Mouse (Mus musculus): Measurements from ENCODE around the gene Neurod4. TPM values are rescaled to one million over a fixed set of nuclear protein-coding genes. Genes with fewer than 3 reads are reported as not detected.

The Neurod4 gene
- polyA plus RNA-seq, 1 experiment from 2014 or later, result 6.9 TPM

GRCm38 (mm10) chr10:130275759-130276158, 4.3 kb downstream of the Neurod4 start:
- 46% methylated on average over 2 of the region's 2 CpGs for WGBS
- no peak overlapping the region for H3K4me3 ChIP-seq (replicated peaks; ENCODE audit: low read depth, low read length)

GRCm38 (mm10) chr10:130263203-130263602, 16.8 kb downstream of the Neurod4 start:
- peak; percentile 25 for DNase-seq
- Histone ChIP-seq H3K4me3 (replicated peaks; ENCODE audit: low read depth, low read length) (no peak overlapping the region), H3K4me2 (ENCODE audit: low read length) (no peak overlapping the region), H3K27me3 (ENCODE audit: control insufficient read depth, insufficient read depth, low read length) (no peaks in the 10 kb centered on the region), H3K9ac (replicated peaks; ENCODE audit: low read length) (no peak overlapping the region), H3K9me3 (ENCODE audit: control insufficient read depth, low read length) (no peaks in the 10 kb centered on the region), H3K36me3 (ENCODE audit: control insufficient read depth, insufficient read depth, low read length) (no peaks in the 10 kb centered on the region), H3K4me1 (ENCODE audit: control insufficient read depth, insufficient read depth, low read length) (peaks cover 3% of the 10 kb centered on the region), H3K27ac (replicated peaks; ENCODE audit: low read depth, low read length) (no peak overlapping the region)
- ATAC-seq (ENCODE audit: low FRiP score, low TSS enrichment), result peak; percentile 68
- 35% methylated on average over 4 of the region's 4 CpGs for WGBS

More at GRCm38 (mm10) chr10:130275759-130276158, 4.3 kb downstream of the Neurod4 start:
- H3K9ac ChIP-seq (replicated peaks; ENCODE audit: low read length), result no peak overlapping the region
- H3K36me3 ChIP-seq (ENCODE audit: control insufficient read depth, insufficient read depth, low read length), result no peaks in the 10 kb centered on the region
- H3K4me1 ChIP-seq (ENCODE audit: control insufficient read depth, insufficient read depth, low read length), result 0 out of 2 replicates have a peak, but pooled peaks cover 5% of the 10 kb centered on the region
- no peak overlapping the region for H3K4me2 ChIP-seq (ENCODE audit: low read length)
- no peaks in the 10 kb centered on the region for H3K27me3 ChIP-seq (ENCODE audit: control insufficient read depth, insufficient read depth, low read length)
- H3K27ac ChIP-seq (replicated peaks; ENCODE audit: low read depth, low read length), result no peak overlapping the region
- ATAC-seq (ENCODE audit: low FRiP score, low TSS enrichment) (no peak), DNase-seq (peak; percentile 18)
- no peaks in the 10 kb centered on the region for H3K9me3 ChIP-seq (ENCODE audit: control insufficient read depth, low read length)

- Histone ChIP-seq H3K9me3 (ENCODE audit: control insufficient read depth, low read length) (no peaks in the 10 kb centered on the region), H3K27me3 (ENCODE audit: control insufficient read depth, insufficient read depth, low read length) (no peaks in the 10 kb centered on the region), H3K4me3 (replicated peaks; ENCODE audit: low read depth, low read length) (no peak overlapping the region), H3K36me3 (ENCODE audit: control insufficient read depth, insufficient read depth, low read length) (no peaks in the 10 kb centered on the region), H3K4me2 (ENCODE audit: low read length) (no peak overlapping the region), H3K4me1 (ENCODE audit: control insufficient read depth, insufficient read depth, low read length) (peaks cover 3% of the 10 kb centered on the region), H3K9ac (replicated peaks; ENCODE audit: low read length) (no peak overlapping the region), H3K27ac (replicated peaks; ENCODE audit: low read depth, low read length) (no peak overlapping the region)
- 61% methylated on average over 1 of the region's 1 CpGs for WGBS
- DNase-seq (peak; percentile 27), ATAC-seq (ENCODE audit: low FRiP score, low TSS enrichment) (no peak)
These were observed 20.6 kb downstream of the Neurod4 start for GRCm38 (mm10) chr10:130259483-130259882.

- Histone ChIP-seq H3K4me3 (replicated peaks; ENCODE audit: low read depth, low read length) (no peak overlapping the region), H3K27me3 (ENCODE audit: control insufficient read depth, insufficient read depth, low read length) (no peaks in the 10 kb centered on the region), H3K4me2 (ENCODE audit: low read length) (no peak overlapping the region), H3K4me1 (ENCODE audit: control insufficient read depth, insufficient read depth, low read length) (no peaks in the 10 kb centered on the region), H3K36me3 (ENCODE audit: control insufficient read depth, insufficient read depth, low read length) (no peaks in the 10 kb centered on the region), H3K9me3 (ENCODE audit: control insufficient read depth, low read length) (no peaks in the 10 kb centered on the region), H3K9ac (replicated peaks; ENCODE audit: low read length) (no peak overlapping the region), H3K27ac (replicated peaks; ENCODE audit: low read depth, low read length) (no peak overlapping the region)
- no peak; the same call in 1 of the 2 replicates for ATAC-seq (ENCODE audit: low FRiP score, low TSS enrichment)
- 1% methylated on average over 2 of the region's 2 CpGs for WGBS
- peak; percentile 37 for DNase-seq
These were observed 35.8 kb downstream of the Neurod4 start for GRCm38 (mm10) chr10:130244271-130244670.

GRCm38 (mm10) chr10:130238318-130239209, 41.5 kb downstream of the Neurod4 start:
- no peak for DNase-seq
- H3K27me3 ChIP-seq (ENCODE audit: control insufficient read depth, insufficient read depth, low read length), result no peaks in the 10 kb centered on the region
- no peaks in the 10 kb centered on the region for H3K9me3 ChIP-seq (ENCODE audit: control insufficient read depth, low read length)
- H3K27ac ChIP-seq (replicated peaks; ENCODE audit: low read depth, low read length), result no peak overlapping the region
- no peak overlapping the region for H3K9ac ChIP-seq (replicated peaks; ENCODE audit: low read length)
- WGBS, result 56% methylated on average over 2 of the region's 2 CpGs
- H3K4me3 ChIP-seq (replicated peaks; ENCODE audit: low read depth, low read length), result no peak overlapping the region
- no peak overlapping the region for H3K4me2 ChIP-seq (ENCODE audit: low read length)
- H3K4me1 ChIP-seq (ENCODE audit: control insufficient read depth, insufficient read depth, low read length), result no peaks in the 10 kb centered on the region
- no peak for ATAC-seq (ENCODE audit: low FRiP score, low TSS enrichment)
- no peaks in the 10 kb centered on the region for H3K36me3 ChIP-seq (ENCODE audit: control insufficient read depth, insufficient read depth, low read length)

- H3K4me1 ChIP-seq (ENCODE audit: control insufficient read depth, insufficient read depth, low read length), result no peaks in the 10 kb centered on the region
- no peak overlapping the region for H3K4me3 ChIP-seq (replicated peaks; ENCODE audit: low read depth, low read length)
- ATAC-seq (ENCODE audit: low FRiP score, low TSS enrichment), result no peak
- no peak overlapping the region for H3K9ac ChIP-seq (replicated peaks; ENCODE audit: low read length)
- no peaks in the 10 kb centered on the region for H3K27me3 ChIP-seq (ENCODE audit: control insufficient read depth, insufficient read depth, low read length)
- no peaks in the 10 kb centered on the region for H3K9me3 ChIP-seq (ENCODE audit: control insufficient read depth, low read length)
- DNase-seq, result no peak
- no peak overlapping the region for H3K4me2 ChIP-seq (ENCODE audit: low read length)
- H3K36me3 ChIP-seq (ENCODE audit: control insufficient read depth, insufficient read depth, low read length), result no peaks in the 10 kb centered on the region
- 20% methylated on average over 1 of the region's 1 CpGs for WGBS
- H3K27ac ChIP-seq (replicated peaks; ENCODE audit: low read depth, low read length), result no peak overlapping the region
These were observed 45.5 kb downstream of the Neurod4 start for GRCm38 (mm10) chr10:130234576-130234975.

- Histone ChIP-seq H3K27ac (replicated peaks; ENCODE audit: low read depth, low read length) (no peak overlapping the region), H3K27me3 (ENCODE audit: control insufficient read depth, insufficient read depth, low read length) (no peaks in the 10 kb centered on the region), H3K9me3 (ENCODE audit: control insufficient read depth, low read length) (no peaks in the 10 kb centered on the region), H3K4me2 (ENCODE audit: low read length) (no peak overlapping the region), H3K9ac (replicated peaks; ENCODE audit: low read length) (no peak overlapping the region), H3K4me3 (replicated peaks; ENCODE audit: low read depth, low read length) (no peak overlapping the region), H3K4me1 (ENCODE audit: control insufficient read depth, insufficient read depth, low read length) (no peaks in the 10 kb centered on the region), H3K36me3 (ENCODE audit: control insufficient read depth, insufficient read depth, low read length) (no peaks in the 10 kb centered on the region)
- DNase-seq (no peak), ATAC-seq (ENCODE audit: low FRiP score, low TSS enrichment) (no peak)
- 41% methylated on average over 1 of the region's 1 CpGs for WGBS
These were observed 47.9 kb downstream of the Neurod4 start for GRCm38 (mm10) chr10:130232117-130232516.

GRCm38 (mm10) chr10:130229584-130229983, 50.5 kb downstream of the Neurod4 start:
- H3K27ac ChIP-seq (replicated peaks; ENCODE audit: low read depth, low read length), result no peak overlapping the region
- H3K9ac ChIP-seq (replicated peaks; ENCODE audit: low read length), result no peak overlapping the region
- no peak overlapping the region for H3K4me2 ChIP-seq (ENCODE audit: low read length)
- H3K4me3 ChIP-seq (replicated peaks; ENCODE audit: low read depth, low read length), result no peak overlapping the region
- DNase-seq (no peak), ATAC-seq (ENCODE audit: low FRiP score, low TSS enrichment) (no peak)
- no peaks in the 10 kb centered on the region for H3K9me3 ChIP-seq (ENCODE audit: control insufficient read depth, low read length)
- no peaks in the 10 kb centered on the region for H3K4me1 ChIP-seq (ENCODE audit: control insufficient read depth, insufficient read depth, low read length)
- no peaks in the 10 kb centered on the region for H3K36me3 ChIP-seq (ENCODE audit: control insufficient read depth, insufficient read depth, low read length)
- 91% methylated on average over 5 of the region's 5 CpGs for WGBS
- no peaks in the 10 kb centered on the region for H3K27me3 ChIP-seq (ENCODE audit: control insufficient read depth, insufficient read depth, low read length)

GRCm38 (mm10) chr10:130228246-130228645, 51.8 kb downstream of the Neurod4 start:
- 0% methylated on average over 1 of the region's 1 CpGs for WGBS
- peak; percentile 85 for ATAC-seq (ENCODE audit: low FRiP score, low TSS enrichment)
- Histone ChIP-seq H3K9me3 (ENCODE audit: control insufficient read depth, low read length) (no peaks in the 10 kb centered on the region), H3K4me3 (replicated peaks; ENCODE audit: low read depth, low read length) (no peak overlapping the region), H3K4me1 (ENCODE audit: control insufficient read depth, insufficient read depth, low read length) (no peaks in the 10 kb centered on the region), H3K36me3 (ENCODE audit: control insufficient read depth, insufficient read depth, low read length) (no peaks in the 10 kb centered on the region), H3K27ac (replicated peaks; ENCODE audit: low read depth, low read length) (no peak overlapping the region), H3K4me2 (ENCODE audit: low read length) (no peak overlapping the region), H3K27me3 (ENCODE audit: control insufficient read depth, insufficient read depth, low read length) (no peaks in the 10 kb centered on the region), H3K9ac (replicated peaks; ENCODE audit: low read length) (no peak overlapping the region)
- DNase-seq, result peak; percentile 90
